Mouse (Mus musculus): ENCODE measurements around the gene Dab2ip. TPM values are rescaled to one million over a fixed set of nuclear protein-coding genes. Genes with fewer than 3 reads are reported as not detected.

Gene Dab2ip
- polyA plus RNA-seq, 1 experiment from 2014 or later: 48.4 TPM

Other genes with a start within 250 kb of the Dab2ip start
- gene Stom, start 221.3 kb upstream of the Dab2ip start, polyA plus RNA-seq (2014; fragmentation: Nextera tagmentation; extraction: Ambion mirVana): 24.4 and 26.7 TPM in 2 replicates
- not detected in 2 replicates for gene 4930568D16Rik, start 190.5 kb upstream of the Dab2ip start, polyA plus RNA-seq (2014; fragmentation: Nextera tagmentation; extraction: Ambion mirVana)
- gene 4930402F06Rik, start 161.1 kb upstream of the Dab2ip start, polyA plus RNA-seq (2014; fragmentation: Nextera tagmentation; extraction: Ambion mirVana): not detected in 2 replicates
- 7.8 and 8.4 TPM in 2 replicates for gene Ggta1, start 95.0 kb upstream of the Dab2ip start, polyA plus RNA-seq (2014; fragmentation: Nextera tagmentation; extraction: Ambion mirVana)